Mouse (Mus musculus) spleen, postnatal 4 days (tissue): ENCODE measurements at regions not wholly inside any gene's neighbourhood (a gene's known extent, or its start where the extent isn't known, plus 50 kb on each side); places are given as distances from the start of the nearest gene placed in this dataset.

Experiments used
- DNase-seq, 2 experiments: peaks; one replicate each; pipeline ENCODE4 v3.0.0; 2022; ENCODE audit warnings: low spot score in 2 of 2

GRCm38 (mm10) chr6:140368354-140369069 lies 55.3 kb upstream of the Plekha5 start:
- DNase-seq, result no peak

- no peak for DNase-seq
Observed at GRCm38 (mm10) chr6:140367303-140367702, 56.6 kb upstream of the Plekha5 start.

- DNase-seq, result no peak
Observed at GRCm38 (mm10) chr6:140366791-140367190, 57.1 kb upstream of the Plekha5 start.

- no peak for DNase-seq
Observed at GRCm38 (mm10) chr6:140360996-140361395, 62.9 kb upstream of the Plekha5 start.

GRCm38 (mm10) chr6:140357901-140358300 lies 66.0 kb upstream of the Plekha5 start:
- DNase-seq, result no peak

- no peak for DNase-seq
Observed at GRCm38 (mm10) chr6:140357300-140357699, 66.6 kb upstream of the Plekha5 start.

- DNase-seq, result no peak
Observed at GRCm38 (mm10) chr6:140354082-140354481, 69.8 kb upstream of the Plekha5 start.

GRCm38 (mm10) chr6:140353610-140354009 lies 70.2 kb upstream of the Plekha5 start:
- no peak for DNase-seq

GRCm38 (mm10) chr6:140351365-140352095 lies 72.3 kb upstream of the Plekha5 start:
- no peak for DNase-seq

- DNase-seq, result no peak
Observed at GRCm38 (mm10) chr6:140348578-140348977, 75.3 kb upstream of the Plekha5 start.

- DNase-seq, result no peak
Observed at GRCm38 (mm10) chr6:140346929-140347328, 76.9 kb upstream of the Plekha5 start.

- no peak for DNase-seq
Observed at GRCm38 (mm10) chr6:140343638-140344037, 80.2 kb upstream of the Plekha5 start.

- no peak for DNase-seq
Observed at GRCm38 (mm10) chr6:140342881-140343280, 81.0 kb upstream of the Plekha5 start.

- no peak for DNase-seq
Observed at GRCm38 (mm10) chr6:140339731-140340130, 84.1 kb upstream of the Plekha5 start.

GRCm38 (mm10) chr6:140337897-140338749 lies 85.7 kb upstream of the Plekha5 start:
- DNase-seq, result no peak

GRCm38 (mm10) chr6:140337083-140337491 lies 86.8 kb upstream of the Plekha5 start:
- DNase-seq, result no peak

GRCm38 (mm10) chr6:140336414-140336941 lies 87.4 kb upstream of the Plekha5 start:
- no peak for DNase-seq

GRCm38 (mm10) chr6:140333397-140333796 lies 90.5 kb upstream of the Plekha5 start:
- DNase-seq, result no peak

- no peak for DNase-seq
Observed at GRCm38 (mm10) chr6:140308641-140309040, 115.2 kb upstream of the Plekha5 start.

GRCm38 (mm10) chr6:140306811-140307558 lies 116.9 kb upstream of the Plekha5 start:
- DNase-seq, result no peak

- no peak for DNase-seq
Observed at GRCm38 (mm10) chr6:140304105-140304504, 119.7 kb upstream of the Plekha5 start.
